Mouse (Mus musculus) stomach, embryonic 16.5 days (tissue): ENCODE results near the gene Ttc13. TPM values are rescaled to one million over a fixed set of nuclear protein-coding genes. Genes with fewer than 3 reads are reported as not detected.

Experiments used
- ATAC-seq: fragments of 200-750 bp; cut with Nextera tagmentation; 2 replicates; pipeline ENCODE4 v1.8.0; 2017; ENCODE audit warnings: moderate number of reproducible peaks, moderate TSS enrichment; ENCODE audit not compliant: insufficient read depth, low FRiP score
- H3K27ac ChIP-seq: fragments of 300-500 bp; sonication (generic); 2 replicates; pipeline ENCODE4 v1.5.1; 2014; ENCODE audit warnings: low read length
- H3K27me3 ChIP-seq: fragments of 300-500 bp; sonication (generic); 2 replicates; pipeline ENCODE4 v1.6.1; 2014; ENCODE audit warnings: low read length, control low read depth, mixed read lengths; ENCODE audit not compliant: control insufficient read depth, insufficient read depth
- H3K36me3 ChIP-seq: fragments of 300-500 bp; sonication (generic); 2 replicates; pipeline ENCODE4 v1.6.1; 2014; ENCODE audit warnings: low read length; ENCODE audit not compliant: control insufficient read depth, insufficient read depth
- H3K4me1 ChIP-seq: fragments of 300-500 bp; sonication (generic); 2 replicates; pipeline ENCODE4 v1.6.1; 2014; ENCODE audit warnings: low read length, control low read depth, mixed read lengths; ENCODE audit not compliant: control insufficient read depth, insufficient read depth
- H3K4me2 ChIP-seq: fragments of 300-500 bp; sonication (generic); 2 replicates; pipeline ENCODE4 v1.6.1; 2014; ENCODE audit warnings: low read depth, low read length, mixed read lengths
- H3K4me3 ChIP-seq: fragments of 300-500 bp; sonication (generic); replicated peaks from 2 replicates; pipeline ENCODE4 v1.5.1; 2014; ENCODE audit warnings: mild to moderate bottlenecking, low read length
- H3K9ac ChIP-seq: fragments of 300-500 bp; sonication (generic); 2 replicates; pipeline ENCODE4 v1.6.1; 2014; ENCODE audit warnings: low read length
- H3K9me3 ChIP-seq: fragments of 300-500 bp; sonication (generic); replicated peaks from 2 replicates; pipeline ENCODE4 v1.6.1; 2016; ENCODE audit warnings: low read length, control low read depth; ENCODE audit not compliant: control insufficient read depth
- WGBS: fragments of 180-500 bp; shearing (Covaris S2); extraction: QIAGEN DNeasy Blood & Tissue Kit; methylation state at CpG from one replicate; pipeline ENCODE4 v1.1.7; 2014; 5-methylcytosine and 5-hydroxymethylcytosine counted together
- polyA plus RNA-seq: library from polyadenylated mRNA; unstranded; fragments of >200 nt; fragmentation: Nextera tagmentation; extraction: Ambion mirVana; gene quantifications from 2 replicates; pipeline ENCODE4 v1.2.1, GENCODE M21; 2015

Gene Ttc13
- polyA plus RNA-seq: 35.1 and 41.9 TPM in 2 replicates

GRCm38 (mm10) chr8:124721862-124722515 lies at the start of gene Ttc13, which contains the start of gene Arv1:
Gene Ttc13, minus strand, starts transcription at chr8:124721983.
Gene Arv1, plus strand, starts transcription at chr8:124722139.
- H3K4me3 ChIP-seq: peak within 1 kb of the TSS; percentile 76
- H3K4me1 ChIP-seq: peaks cover 16% of the 10 kb centered on the region
- H3K9ac ChIP-seq: peak within 1 kb of the TSS; percentile 85
- ATAC-seq: peak; percentile 100
- no peaks in the 10 kb centered on the region for H3K9me3 ChIP-seq
- no peaks in the 10 kb centered on the region for H3K36me3 ChIP-seq
- under 1% methylated on average over 58 of the region's 59 CpGs for WGBS
- H3K27ac ChIP-seq: no peak within 1 kb of the TSS; the same call in 1 of the 2 replicates
- peak within 1 kb of the TSS; percentile 94 for H3K4me2 ChIP-seq
- H3K27me3 ChIP-seq: no peaks in the 10 kb centered on the region

- no peak overlapping the region for H3K4me3 ChIP-seq
- no peaks in the 10 kb centered on the region for H3K9me3 ChIP-seq
- no peak overlapping the region for H3K4me2 ChIP-seq
- no peak for ATAC-seq
- no peak overlapping the region for H3K27ac ChIP-seq
- H3K9ac ChIP-seq: no peak overlapping the region
- H3K36me3 ChIP-seq: no peaks in the 10 kb centered on the region
- H3K4me1 ChIP-seq: no peaks in the 10 kb centered on the region
- no peaks in the 10 kb centered on the region for H3K27me3 ChIP-seq
- 71% methylated on average over 7 of the region's 7 CpGs for WGBS
Measured at GRCm38 (mm10) chr8:124763061-124763460, 41.3 kb upstream of the Ttc13 start.

DNA sequence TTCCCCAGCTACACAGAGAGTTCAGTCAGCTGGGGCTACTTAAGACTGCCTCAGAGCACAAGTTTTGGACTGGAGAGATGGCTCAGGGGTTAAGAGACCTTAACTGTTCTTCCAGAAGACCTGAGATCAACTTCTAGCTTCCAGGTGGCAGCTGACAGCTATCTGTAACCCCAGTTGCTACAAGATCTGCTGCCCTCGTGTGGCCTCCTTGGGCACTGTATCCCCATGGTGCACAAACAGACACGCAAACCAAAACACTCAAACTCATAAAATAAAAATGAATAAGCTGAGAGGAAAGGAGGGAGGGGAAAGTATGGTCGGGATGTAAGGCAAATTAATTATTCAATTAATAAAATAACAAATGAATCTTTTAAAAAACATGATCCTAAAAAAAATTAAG lies 36.8 kb upstream of the Ttc13 start:
- H3K4me1 ChIP-seq: peaks cover 10% of the 10 kb centered on the region
- no peak overlapping the region for H3K9ac ChIP-seq
- H3K4me2 ChIP-seq: no peak overlapping the region
- no peaks in the 10 kb centered on the region for H3K27me3 ChIP-seq
- ATAC-seq: no peak
- no peaks in the 10 kb centered on the region for H3K36me3 ChIP-seq
- WGBS: 38% methylated on average over 3 of the region's 3 CpGs
- H3K9me3 ChIP-seq: no peaks in the 10 kb centered on the region
- H3K27ac ChIP-seq: no peak overlapping the region
- no peak overlapping the region for H3K4me3 ChIP-seq

DNA sequence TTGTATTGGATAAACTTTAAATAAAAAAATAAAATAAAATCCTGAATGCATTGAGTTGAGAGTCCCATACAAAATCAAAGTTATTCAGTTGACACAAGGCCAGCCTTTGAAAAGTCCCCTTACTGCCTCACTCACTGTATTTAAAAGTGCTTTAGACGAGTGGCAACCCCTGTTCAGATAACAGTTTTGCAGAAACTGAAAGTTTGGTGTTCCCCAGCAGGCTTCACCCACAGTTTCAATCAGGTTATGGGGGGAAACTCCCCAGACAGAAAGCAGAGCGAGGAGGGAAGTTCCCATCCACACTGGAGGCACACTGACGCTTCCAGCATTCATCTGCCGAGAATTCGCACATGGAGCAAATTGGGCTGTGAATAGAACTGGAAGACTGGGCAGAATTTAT lies 34.8 kb upstream of the Ttc13 start:
- Histone ChIP-seq H3K36me3 (no peaks in the 10 kb centered on the region), H3K27ac (no peak overlapping the region), H3K9me3 (no peaks in the 10 kb centered on the region), H3K4me2 (no peak overlapping the region), H3K4me1 (peaks cover 15% of the 10 kb centered on the region), H3K27me3 (peaks cover 3% of the 10 kb centered on the region; the same call in 1 of the 2 replicates), H3K9ac (no peak overlapping the region), H3K4me3 (no peak overlapping the region)
- no peak for ATAC-seq
- WGBS: 66% methylated on average over 5 of the region's 5 CpGs

- no peak overlapping the region for H3K4me2 ChIP-seq
- ATAC-seq: no peak
- H3K4me3 ChIP-seq: no peak overlapping the region
- H3K36me3 ChIP-seq: no peaks in the 10 kb centered on the region
- H3K27ac ChIP-seq: no peak overlapping the region
- H3K4me1 ChIP-seq: peaks cover 18% of the 10 kb centered on the region
- H3K27me3 ChIP-seq: peaks cover 8% of the 10 kb centered on the region
- WGBS: 63% methylated on average over 2 of the region's 2 CpGs
- H3K9me3 ChIP-seq: no peaks in the 10 kb centered on the region
- no peak overlapping the region for H3K9ac ChIP-seq
Measured at GRCm38 (mm10) chr8:124756153-124756552, 34.4 kb upstream of the Ttc13 start.

GRCm38 (mm10) chr8:124755481-124755880 lies 33.7 kb upstream of the Ttc13 start:
- Histone ChIP-seq H3K9ac (no peak overlapping the region), H3K36me3 (no peaks in the 10 kb centered on the region), H3K4me1 (peaks cover 22% of the 10 kb centered on the region), H3K4me2 (no peak overlapping the region), H3K9me3 (no peaks in the 10 kb centered on the region), H3K4me3 (no peak overlapping the region), H3K27me3 (peaks cover 14% of the 10 kb centered on the region), H3K27ac (no peak overlapping the region)
- no peak for ATAC-seq
- 76% methylated on average over 8 of the region's 8 CpGs for WGBS

GRCm38 (mm10) chr8:124754792-124755190 lies 33.0 kb upstream of the Ttc13 start:
- no peak overlapping the region for H3K9ac ChIP-seq
- ATAC-seq: no peak

DNA sequence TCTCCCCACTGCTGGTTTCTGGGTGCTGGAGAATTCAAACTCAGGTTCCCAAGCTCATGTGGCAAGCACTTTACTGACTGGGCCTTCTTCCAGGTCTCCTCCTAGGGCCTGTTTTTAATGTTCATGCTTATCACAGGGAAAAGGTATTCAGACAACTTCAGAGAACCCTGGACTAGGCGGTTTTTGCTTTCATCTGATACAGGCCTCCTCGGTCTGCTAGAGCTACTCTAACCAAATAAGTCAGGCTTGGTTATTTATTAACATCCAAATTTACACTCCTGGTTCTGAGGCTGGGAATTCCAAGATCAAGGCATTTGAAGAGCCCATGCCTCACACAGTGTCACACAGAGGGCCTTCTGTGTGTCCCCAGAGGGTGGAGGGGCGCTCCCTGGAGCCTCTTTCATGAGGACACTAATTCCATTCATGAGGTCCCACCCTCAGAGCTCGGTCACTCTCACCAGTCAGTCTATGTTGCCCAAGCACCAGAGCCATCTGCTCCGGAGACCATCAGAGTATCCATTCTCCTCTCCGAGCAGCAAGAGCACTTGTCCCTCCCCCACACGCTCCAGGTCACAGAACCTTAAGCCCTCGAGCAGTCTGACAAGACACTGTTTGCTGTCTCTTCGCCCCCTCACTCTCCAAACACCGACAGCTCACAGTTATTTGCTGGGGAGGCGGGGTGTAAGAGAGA lies 32.5 kb upstream of the Ttc13 start:
- Histone ChIP-seq H3K27ac (0 out of 2 replicates have a peak overlapping the region, but pooled peaks have one; percentile 6), H3K4me3 (no peak overlapping the region), H3K27me3 (peaks cover 18% of the 10 kb centered on the region)

More at GRCm38 (mm10) chr8:124754792-124755190, 33.0 kb upstream of the Ttc13 start:
- no peaks in the 10 kb centered on the region for H3K9me3 ChIP-seq
- H3K4me2 ChIP-seq: no peak overlapping the region
- peaks cover 26% of the 10 kb centered on the region for H3K4me1 ChIP-seq
- H3K4me3 ChIP-seq: no peak overlapping the region
- peaks cover 18% of the 10 kb centered on the region for H3K27me3 ChIP-seq
- H3K27ac ChIP-seq: 0 out of 2 replicates have a peak overlapping the region, but pooled peaks have one; percentile 6
- no peaks in the 10 kb centered on the region for H3K36me3 ChIP-seq
- 25% methylated on average over 4 of the region's 4 CpGs for WGBS

GRCm38 (mm10) chr8:124752325-124752862 lies 30.6 kb upstream of the Ttc13 start:
- peaks cover 18% of the 10 kb centered on the region for H3K27me3 ChIP-seq
- H3K9ac ChIP-seq: peak overlapping the region; percentile 38; the same call in 1 of the 2 replicates
- H3K9me3 ChIP-seq: no peaks in the 10 kb centered on the region
- H3K4me2 ChIP-seq: peak overlapping the region; percentile 96
- H3K4me1 ChIP-seq: peaks cover 26% of the 10 kb centered on the region
- no peak for ATAC-seq
- no peak overlapping the region for H3K4me3 ChIP-seq
- no peak overlapping the region; the same call in 1 of the 2 replicates for H3K27ac ChIP-seq
- no peaks in the 10 kb centered on the region for H3K36me3 ChIP-seq
- WGBS: 44% methylated on average over 21 of the region's 21 CpGs

More for the DNA sequence above, 32.5 kb upstream of the Ttc13 start:
- ATAC-seq: peak; percentile 38; the same call in 1 of the 2 replicates
- no peak overlapping the region for H3K4me2 ChIP-seq
- no peak overlapping the region for H3K9ac ChIP-seq
- H3K36me3 ChIP-seq: no peaks in the 10 kb centered on the region
- peaks cover 26% of the 10 kb centered on the region for H3K4me1 ChIP-seq
- 13% methylated on average over 11 of the region's 11 CpGs for WGBS
- H3K9me3 ChIP-seq: no peaks in the 10 kb centered on the region
